Mouse (Mus musculus): ENCODE results near the gene Cfap43.

Gene Cfap43

DNA sequence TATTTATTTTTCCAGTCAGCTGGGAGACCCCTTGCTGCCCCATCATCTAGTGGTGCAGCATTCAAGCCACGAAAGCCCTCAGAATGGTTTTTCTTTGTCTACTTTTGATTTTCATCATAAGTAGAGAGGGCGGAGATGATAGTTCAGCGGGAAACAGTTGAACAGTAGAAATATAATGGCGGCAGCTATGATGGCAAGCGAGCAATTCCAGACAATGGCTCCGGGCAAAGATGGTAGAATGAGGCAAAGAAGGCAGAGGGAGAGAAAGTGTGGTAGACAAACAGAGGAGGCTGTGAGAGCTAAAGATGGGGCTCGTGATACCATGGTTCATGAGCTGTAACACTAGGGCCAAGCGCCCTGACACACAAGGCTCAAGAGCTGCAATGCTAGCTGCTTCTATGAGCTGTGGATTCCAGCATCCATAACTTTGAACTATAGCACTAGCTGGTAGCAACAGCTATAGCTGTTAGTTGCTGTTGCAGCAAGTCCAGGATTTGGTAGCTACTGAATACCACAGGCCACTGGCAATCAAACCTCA lies 213.2 kb downstream of the Cfap43 start:
- DNase-seq (ENCODE audit: low spot score) = no peak

DNA sequence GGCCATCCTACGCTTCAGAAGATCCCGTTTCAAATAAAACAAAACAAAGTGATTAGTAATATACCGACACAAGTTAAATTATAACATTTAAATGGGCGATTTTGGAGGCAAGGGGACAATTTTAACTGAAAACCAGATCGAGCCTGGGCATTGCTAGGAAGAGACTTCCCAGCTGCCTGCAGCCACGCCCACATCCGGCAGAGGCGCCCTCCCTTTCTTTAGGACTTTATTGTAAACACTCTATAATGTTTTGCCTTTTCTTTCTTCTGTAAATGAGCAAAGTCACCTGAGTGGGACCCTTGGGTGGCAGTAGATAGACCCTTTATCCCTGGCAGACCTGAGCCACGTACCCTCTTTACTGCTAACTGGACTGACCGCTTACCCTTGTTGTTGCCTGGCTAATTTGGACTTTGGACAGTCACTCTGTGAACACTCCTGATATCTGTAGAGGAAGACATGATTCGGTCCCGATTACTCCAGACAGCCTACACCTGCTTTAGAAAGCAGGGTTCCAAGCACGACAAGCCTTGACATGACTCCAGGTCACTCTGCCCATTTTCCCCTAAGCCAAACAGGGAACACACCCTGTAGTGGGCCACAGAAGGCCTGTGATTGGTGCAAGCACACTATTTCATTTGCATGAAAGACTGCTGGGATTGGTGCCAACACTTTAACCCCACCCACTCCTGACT lies 213.9 kb downstream of the Cfap43 start:
- no peak for DNase-seq (ENCODE audit: low spot score)

DNA sequence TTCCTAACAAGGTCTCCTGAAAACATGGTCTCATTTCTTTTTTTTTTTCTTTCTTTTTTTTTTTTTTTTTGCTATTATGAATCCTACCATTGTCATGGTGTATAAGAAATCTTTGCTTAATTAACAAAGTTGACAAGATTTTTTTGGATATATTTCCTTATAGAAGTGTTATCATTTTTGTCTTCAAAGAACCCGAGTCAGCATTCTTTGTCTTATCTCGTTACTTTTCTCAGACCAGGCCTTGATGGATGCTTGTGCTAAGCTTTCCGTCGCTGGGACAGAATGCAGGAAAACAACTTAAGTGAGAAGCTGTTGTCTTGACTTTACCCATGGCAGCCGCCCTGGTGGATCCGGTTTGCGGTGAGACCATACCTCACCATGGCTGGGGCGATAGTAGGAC lies 218.6 kb downstream of the Cfap43 start:
- no peak for DNase-seq (ENCODE audit: low spot score)

DNA sequence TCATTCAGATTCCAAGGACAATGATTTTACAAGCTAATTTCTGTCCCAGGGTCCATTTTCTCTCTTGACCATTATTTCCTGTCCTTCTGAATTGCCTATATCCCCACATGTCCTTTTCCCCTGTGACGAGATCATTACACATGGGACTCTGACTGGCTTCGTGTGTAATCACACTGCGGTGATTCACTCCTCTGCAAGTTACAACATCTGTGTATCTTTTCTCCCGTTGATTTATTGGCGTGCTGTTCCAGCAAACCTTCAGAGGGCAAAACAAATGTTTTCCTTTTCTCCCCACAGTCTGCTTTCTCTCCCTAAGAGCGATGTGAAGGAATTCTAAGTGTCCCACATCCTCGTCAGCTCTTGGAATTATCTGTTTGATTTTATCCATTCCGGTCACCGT lies 219.3 kb downstream of the Cfap43 start:
- no peak for DNase-seq (ENCODE audit: low spot score)

DNA sequence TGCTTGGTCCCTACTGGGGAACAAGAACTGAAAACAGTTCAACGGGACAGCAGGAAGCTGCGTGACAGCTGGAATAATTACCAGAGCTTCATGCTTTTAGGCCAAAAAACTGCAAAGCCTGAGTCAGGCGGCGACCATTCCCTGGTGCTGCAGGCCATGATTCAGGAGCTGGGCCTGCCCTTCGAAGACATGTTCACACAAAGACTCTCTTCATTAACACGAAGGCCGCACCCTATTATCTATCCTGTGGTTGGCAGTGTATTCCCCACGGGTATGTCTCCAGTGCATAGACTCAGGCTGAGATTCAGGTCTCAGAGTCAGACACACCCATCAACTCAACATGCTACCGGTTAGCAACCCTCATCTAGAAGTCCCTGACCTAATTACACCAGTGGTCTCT lies 220.8 kb downstream of the Cfap43 start:
- DNase-seq (ENCODE audit: low spot score) = no peak

DNA sequence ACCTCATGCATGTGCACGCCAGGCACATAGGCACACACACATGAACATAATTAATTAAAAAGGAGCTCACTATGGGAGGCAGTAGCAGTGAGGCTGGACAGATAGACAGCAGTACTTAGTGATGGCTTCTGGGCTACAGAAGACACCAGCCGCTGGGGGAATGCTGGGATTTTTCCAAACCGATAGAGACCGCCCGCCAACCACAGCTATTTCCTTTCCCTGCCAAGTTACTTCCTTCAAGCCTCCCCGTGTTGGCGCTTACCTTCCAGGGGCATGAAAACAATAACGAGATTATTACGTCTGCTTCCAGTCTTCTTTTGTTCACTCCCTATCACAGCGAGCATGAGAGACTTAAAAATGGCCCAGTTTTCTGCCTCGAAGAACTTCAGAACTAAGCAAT lies 222.0 kb downstream of the Cfap43 start:
- no peak for DNase-seq (ENCODE audit: low spot score)

DNA sequence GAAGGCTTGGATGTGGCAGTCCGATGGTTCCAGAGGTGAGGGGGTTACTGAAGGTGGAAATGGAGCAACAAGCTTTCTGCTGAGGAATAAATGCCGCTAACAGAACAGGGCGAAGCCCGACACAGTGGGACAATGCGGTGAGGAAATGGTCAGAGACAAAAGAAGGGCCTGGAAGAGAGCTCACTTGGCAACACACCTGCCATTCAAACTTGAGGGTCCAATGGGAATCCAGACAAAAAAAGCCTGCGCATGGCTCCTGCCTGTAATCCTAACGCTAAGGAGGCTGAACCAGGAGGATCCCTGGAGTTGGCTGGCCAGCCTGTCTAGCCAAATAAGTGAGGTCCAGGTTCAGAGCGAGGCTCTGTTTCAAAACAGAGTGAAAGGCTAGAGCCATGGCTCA lies 222.7 kb downstream of the Cfap43 start:
- no peak for DNase-seq (ENCODE audit: low spot score)

DNA sequence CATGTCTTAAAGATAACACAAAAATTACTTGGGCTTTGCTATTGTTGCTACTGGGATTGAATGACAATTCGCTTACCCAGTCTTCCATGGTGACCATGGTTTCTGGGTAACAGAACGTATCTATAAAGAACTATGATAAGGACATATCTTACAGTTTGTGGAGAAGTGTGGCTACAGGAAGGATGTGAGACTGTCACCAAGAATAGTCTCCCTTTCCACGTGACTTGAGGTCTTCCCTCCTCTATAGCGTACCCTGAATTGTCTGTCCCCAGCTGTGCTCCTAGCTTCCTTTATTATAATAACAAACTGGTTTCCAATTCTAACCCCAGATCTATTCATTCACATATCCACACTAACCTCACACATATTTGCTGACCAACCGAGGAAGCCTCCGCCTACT lies 223.4 kb downstream of the Cfap43 start:
- no peak for DNase-seq (ENCODE audit: low spot score)

DNA sequence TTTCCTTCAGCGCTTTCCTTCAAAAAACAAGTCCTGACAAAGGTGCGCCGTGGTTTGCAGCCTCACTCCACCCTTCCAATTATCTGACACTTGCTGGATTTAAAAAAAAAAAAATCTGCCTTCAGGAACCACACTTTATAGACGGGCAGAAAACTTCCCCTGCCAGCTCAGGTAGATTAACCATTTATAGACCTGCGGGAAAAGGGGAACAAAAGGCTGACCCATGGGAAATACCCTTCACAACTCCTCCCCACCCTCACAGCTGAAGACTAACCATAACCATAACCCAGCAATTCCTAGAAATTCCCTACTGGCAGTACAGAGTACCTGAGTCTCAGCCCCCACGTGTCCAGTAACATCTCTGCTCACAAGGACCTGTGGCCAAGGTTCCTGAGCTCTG lies 227.1 kb downstream of the Cfap43 start, which contains the start of gene Col17a1:
Col17a1 (minus strand) TSS at position 101 of the 400 bp plus-strand sequence.
- DNase-seq (ENCODE audit: low spot score) = no peak

DNA sequence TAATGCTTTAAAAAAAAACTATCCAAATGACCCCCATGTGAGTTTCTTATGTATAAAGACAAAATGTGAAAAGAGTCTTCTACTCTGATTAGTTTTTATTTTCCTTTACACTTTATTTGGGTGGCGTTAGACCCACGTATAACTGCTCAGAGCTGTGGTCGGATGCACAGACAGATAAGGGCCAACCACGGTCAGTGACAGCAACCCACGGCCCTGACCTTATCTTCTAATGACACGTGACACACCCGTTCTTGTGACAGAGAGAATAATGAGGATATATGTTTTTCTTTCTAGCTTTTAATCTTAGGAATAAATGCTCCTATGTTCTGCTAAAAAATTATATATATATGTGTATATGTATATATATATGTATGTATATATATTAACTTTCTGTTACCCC lies 229.5 kb downstream of the Cfap43 start:
- no peak for DNase-seq (ENCODE audit: low spot score)
